In genomic region chr10:28498504-28498903, GRCm38 (mm10) we compare ENCODE assay signal across 23 mouse cellular contexts.
"Had no signal": no experiment of that assay in that cellular context is flagged by ENCODE, and none has a peak within 500 bp of the region (broad histone marks: within the 10 kb centered on the region; RNA-seq: fewer than 3 reads in every experiment).

No protein-coding gene starts in this region.

- H3K27ac ChIP-seq: heart, embryonic 10.5 days; hindbrain, embryonic 13.5 days; hindbrain, embryonic 15.5 days; hindbrain, postnatal 0 days; kidney, embryonic 15.5 days; kidney, postnatal 0 days; limb, embryonic 13.5 days; limb, embryonic 15.5 days; liver, embryonic 12.5 days; liver, embryonic 14.5 days had no signal

- ATAC-seq: hindbrain, postnatal 0 days; intestine, embryonic 16.5 days; liver, embryonic 12.5 days had no signal

- DNase-seq: gastrocnemius, postnatal 25 days; heart, adult 18-20 months; heart, postnatal 10 days; heart, postnatal 4 days; kidney, adult 11 months; kidney, adult 2 months; kidney, adult 9 months; kidney, postnatal 14 days; kidney, postnatal 36 days; layer of hippocampus, postnatal 36 days; left cerebral cortex, postnatal 4 days had no signal

- H3K9ac ChIP-seq: heart, embryonic 12.5 days; hindbrain, embryonic 13.5 days; hindbrain, embryonic 15.5 days; kidney, embryonic 15.5 days; limb, embryonic 13.5 days; limb, embryonic 15.5 days; liver, embryonic 12.5 days; liver, embryonic 14.5 days had no signal

- H3K9me3 ChIP-seq: heart, embryonic 10.5 days; heart, embryonic 12.5 days; hindbrain, embryonic 13.5 days; hindbrain, embryonic 15.5 days; kidney, embryonic 15.5 days; limb, embryonic 13.5 days; limb, embryonic 15.5 days; liver, embryonic 12.5 days had no signal

- H3K36me3 ChIP-seq: heart, embryonic 12.5 days; hindbrain, embryonic 13.5 days; hindbrain, embryonic 15.5 days; limb, embryonic 13.5 days; limb, embryonic 15.5 days; liver, embryonic 12.5 days had no signal

- H3K4me1 ChIP-seq: heart, embryonic 10.5 days; limb, embryonic 15.5 days; liver, embryonic 12.5 days had no signal

- H3K4me2 ChIP-seq: heart, embryonic 12.5 days; hindbrain, embryonic 13.5 days; hindbrain, embryonic 15.5 days; kidney, embryonic 15.5 days; limb, embryonic 13.5 days; limb, embryonic 15.5 days; liver, embryonic 12.5 days had no signal

- H3K4me3 ChIP-seq: heart, embryonic 10.5 days; heart, embryonic 12.5 days; hindbrain, embryonic 13.5 days; hindbrain, embryonic 15.5 days; kidney, embryonic 15.5 days; limb, embryonic 13.5 days; limb, embryonic 15.5 days; liver, embryonic 12.5 days had no signal

- H3K27me3 ChIP-seq: heart, embryonic 12.5 days; hindbrain, embryonic 13.5 days; hindbrain, embryonic 15.5 days; kidney, embryonic 15.5 days; limb, embryonic 13.5 days; limb, embryonic 15.5 days; liver, embryonic 12.5 days had no signal
